Mouse (Mus musculus): ENCODE measurements around the gene Ell.

- no peak for TF ChIP-seq CTCF (IDR thresholded peaks at IDR 0.05; ENCODE audit: low read depth, low read length)
- no peak for TF ChIP-seq EP300 (IDR thresholded peaks at IDR 0.05; ENCODE audit: insufficient read depth, low read depth, low read length)
- no peak for TF ChIP-seq POLR2A (IDR thresholded peaks at IDR 0.05; ENCODE audit: insufficient read depth, low read length)
These were observed 9.5 kb upstream of the Ell start for GRCm38 (mm10) chr8:70529741-70530161.
